Mouse (Mus musculus) heart, adult 2 months (tissue): ENCODE measurements around the gene Filip1l.

Source experiments
- CTCF ChIP-seq: fragments of 200-600 bp; IDR thresholded peaks from 2 replicates; pipeline ENCODE4 v1.8.1; 2022; ENCODE audit warnings: antibody characterized with exemption, mild to moderate bottlenecking, moderate library complexity
- POLR2A ChIP-seq: fragments of 200-500 bp; IDR thresholded peaks from 2 replicates; pipeline ENCODE4 v1.6.1; 2011; ENCODE audit warnings: mild to moderate bottlenecking, low read depth, low read length, control low read depth; ENCODE audit not compliant: insufficient read depth

DNA sequence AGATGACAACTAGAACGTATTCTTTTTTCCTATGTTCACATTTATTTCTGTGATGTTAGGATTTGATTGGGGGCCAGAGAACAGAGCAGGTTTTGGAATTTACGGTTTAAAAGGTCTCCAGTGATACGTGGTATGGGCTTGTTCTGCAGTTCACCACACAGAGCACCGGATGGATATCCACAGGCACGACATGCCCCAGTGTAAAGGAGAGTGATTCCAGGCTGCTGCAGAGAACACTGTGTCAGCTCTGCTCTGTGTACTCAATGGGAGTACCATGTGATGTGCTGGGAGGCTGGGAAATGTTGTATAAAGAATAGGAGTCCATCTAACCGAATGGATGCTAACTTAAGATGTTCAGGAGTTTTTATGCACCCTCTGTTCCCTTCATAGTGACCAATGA lies 1.0 kb downstream of the Filip1l start:
- TF ChIP-seq CTCF (no peak), POLR2A (peak; percentile 80)
